Mouse (Mus musculus): Measurements from ENCODE around the gene Pth. TPM values are rescaled to one million over a fixed set of nuclear protein-coding genes. Genes with fewer than 3 reads are reported as not detected.
A peak's percentile ranks its signal among the peaks of the same experiment; 100 is the strongest.

Pth gene
- total and polyA plus RNA-seq, 3 experiments = not detected

- peaks cover 0 to 12% of the 10 kb centered on the region in 2 experiments; a peak in 2 of 4 replicates for H3K36me3 ChIP-seq (ENCODE audit: control insufficient read depth in 1 of 2, insufficient read depth in 2 of 2, low read length in 2 of 2)
- peak overlapping the region; percentile 52 for H3K27ac ChIP-seq (ENCODE audit: control insufficient read depth, low read depth, low read length)
- TF ChIP-seq MYC (IDR thresholded peaks at IDR 0.05; ENCODE audit: low read depth, low read length) (peak; percentile 72; the same call in 1 of the 2 replicates), EP300 (IDR thresholded peaks at IDR 0.05; ENCODE audit: low read depth in 1 of 2, low read length in 2 of 2) (peak in 1 of 2 experiments; percentile 49; a peak in 2 of 4 replicates), ETS1 (IDR thresholded peaks at IDR 0.05; ENCODE audit: low read depth, low read length) (peak; percentile 24; the same call in 1 of the 2 replicates), ZNF384 (IDR thresholded peaks at IDR 0.05; ENCODE audit: low read depth, low read length) (peak; percentile 57), MAFK (IDR thresholded peaks at IDR 0.05; ENCODE audit: borderline replicate concordance, low read depth, low read length) (no peak)
- no peaks in the 10 kb centered on the region for H3K27me3 ChIP-seq (ENCODE audit: control insufficient read depth in 1 of 2, insufficient read depth in 2 of 2, low read length in 2 of 2)
- no peaks in the 10 kb centered on the region for H3K79me2 ChIP-seq (ENCODE audit: control insufficient read depth, insufficient read depth, low read length, poor library complexity)
- H3K4me1 ChIP-seq (ENCODE audit: control insufficient read depth in 1 of 2, insufficient read depth in 2 of 2, low read length in 2 of 2) = peaks cover 3 to 14% of the 10 kb centered on the region in 2 experiments
- H3K9ac ChIP-seq (ENCODE audit: control insufficient read depth, low read depth, low read length, poor library complexity, severe bottlenecking) = no peak overlapping the region
- peak; percentile 47 for DNase-seq (ENCODE audit: low read depth, low spot score)
- no peak overlapping the region for H3K4me3 ChIP-seq (ENCODE audit: control insufficient read depth in 1 of 2, insufficient read depth in 1 of 2, low read depth in 2 of 2, low read length in 2 of 2)
- H3K9me3 ChIP-seq (replicated peaks; ENCODE audit: insufficient read depth, low read length) = no peaks in the 10 kb centered on the region
Measured at GRCm38 (mm10) chr7:113396661-113397060, 8.3 kb upstream of the Pth start.

GRCm38 (mm10) chr7:113391619-113392018 is 3.2 kb upstream of the Pth start:
- Histone ChIP-seq H3K4me3 (ENCODE audit: control insufficient read depth in 1 of 2, insufficient read depth in 1 of 2, low read depth in 2 of 2, low read length in 2 of 2) (no peak overlapping the region), H3K27me3 (ENCODE audit: control insufficient read depth in 1 of 2, insufficient read depth in 2 of 2, low read length in 2 of 2) (no peaks in the 10 kb centered on the region), H3K9me3 (replicated peaks; ENCODE audit: insufficient read depth, low read length) (no peaks in the 10 kb centered on the region), H3K27ac (ENCODE audit: control insufficient read depth, low read depth, low read length) (0 out of 2 replicates have a peak overlapping the region, but pooled peaks have one; percentile 9), H3K9ac (ENCODE audit: control insufficient read depth, low read depth, low read length, poor library complexity, severe bottlenecking) (no peak overlapping the region), H3K36me3 (ENCODE audit: control insufficient read depth in 1 of 2, insufficient read depth in 2 of 2, low read length in 2 of 2) (peaks cover 0 to 13% of the 10 kb centered on the region in 2 experiments; a peak in 2 of 4 replicates), H3K79me2 (ENCODE audit: control insufficient read depth, insufficient read depth, low read length, poor library complexity) (no peaks in the 10 kb centered on the region), H3K4me1 (ENCODE audit: control insufficient read depth in 1 of 2, insufficient read depth in 2 of 2, low read length in 2 of 2) (peaks cover 3 to 11% of the 10 kb centered on the region in 2 experiments)
- no peak; the same call in 1 of the 2 replicates for TF ChIP-seq JUND (IDR thresholded peaks at IDR 0.05; ENCODE audit: low read depth, low read length)
- peak; percentile 58; the same call in 1 of the 2 replicates for TF ChIP-seq MYB (IDR thresholded peaks at IDR 0.05; ENCODE audit: low read depth, low read length)
- TF ChIP-seq HCFC1 (IDR thresholded peaks at IDR 0.05; ENCODE audit: low read depth, low read length) = no peak
- TF ChIP-seq MYC (IDR thresholded peaks at IDR 0.05; ENCODE audit: low read depth, low read length) = peak; percentile 84; the same call in 1 of the 2 replicates
- TF ChIP-seq ELF1 (IDR thresholded peaks at IDR 0.05; ENCODE audit: low read depth, low read length) = no peak
- no peak for TF ChIP-seq ZC3H11A (IDR thresholded peaks at IDR 0.05; ENCODE audit: low read depth, low read length)
- TF ChIP-seq SIN3A (IDR thresholded peaks at IDR 0.05; ENCODE audit: low read length) = peak; percentile 68
- TF ChIP-seq BHLHE40 (IDR thresholded peaks at IDR 0.05; ENCODE audit: borderline replicate concordance, low read depth, low read length) = peak; percentile 63
- peak; percentile 89 for TF ChIP-seq GATA1 (IDR thresholded peaks at IDR 0.05; ENCODE audit: low read depth, low read length)
- peak; percentile 90 to 91 for TF ChIP-seq EP300 (IDR thresholded peaks at IDR 0.05; ENCODE audit: low read depth in 1 of 2, low read length in 2 of 2)
- TF ChIP-seq MAX (IDR thresholded peaks at IDR 0.05; ENCODE audit: low read length) = peak; percentile 86
- 0 out of 2 replicates have a peak, but pooled peaks have one; percentile 24 for TF ChIP-seq MAFK (IDR thresholded peaks at IDR 0.05; ENCODE audit: borderline replicate concordance, low read depth, low read length)
- peak; percentile 68 for TF ChIP-seq TAL1 (IDR thresholded peaks at IDR 0.05; ENCODE audit: low read length)
- TF ChIP-seq RCOR1 (IDR thresholded peaks at IDR 0.05; ENCODE audit: low read depth, low read length) = peak; percentile 83
- peak; percentile 88 for TF ChIP-seq TCF12 (IDR thresholded peaks at IDR 0.05; ENCODE audit: low read depth, low read length)
- TF ChIP-seq ETS1 (IDR thresholded peaks at IDR 0.05; ENCODE audit: low read depth, low read length) = peak; percentile 84
- DNase-seq (ENCODE audit: low read depth, low spot score) = peak; percentile 82

All from MEL (cell line).